Mouse (Mus musculus) left cerebral cortex, postnatal 25 days (tissue): Measurements from ENCODE around the gene Gm11214. TPM values are rescaled to one million over a fixed set of nuclear protein-coding genes. Genes with fewer than 3 reads are reported as not detected.

Experiments used
- DNase-seq, 2 experiments: peaks; one replicate each; pipeline ENCODE4 v3.0.0; 2022; ENCODE audit warnings: low spot score in 2 of 2, mixed read lengths in 1 of 2
- intact Hi-C: fragments of 180-260 bp; cut with DNase I; formaldehyde crosslinking; loops from one replicate; pipeline ENCODE4 v1.15.1; 2025
- total RNA-seq, 2 experiments: library from RNA; stranded (reverse); gene quantifications; 2 replicates each; pipeline ENCODE4 v1.2.3; 2021

Gm11214 gene
- total RNA-seq: not detected

DNA sequence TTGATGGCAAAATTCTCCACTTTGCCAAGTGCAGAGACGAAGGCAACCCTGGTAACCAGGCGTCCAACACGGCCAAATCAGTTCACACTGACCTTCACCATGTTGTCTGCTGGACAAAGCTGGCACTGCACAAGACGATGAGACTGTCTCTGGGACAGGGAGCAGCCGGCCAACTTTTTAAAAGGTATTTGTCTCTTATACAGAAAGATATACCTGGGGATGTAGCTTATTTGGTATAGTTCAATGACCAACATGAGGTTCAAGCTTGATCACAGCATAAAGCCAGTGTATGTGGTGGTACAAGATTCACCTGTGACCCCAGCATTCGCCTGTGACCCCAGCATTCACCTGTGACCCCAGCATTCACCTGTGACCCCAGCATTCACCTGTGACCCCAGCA, at the start of gene Gm11214:
Gene Gm11214, minus strand, starts transcription at position 101 of the 400 bp plus-strand sequence.
- no peak for DNase-seq
- intact Hi-C loops: no loop called here

DNA sequence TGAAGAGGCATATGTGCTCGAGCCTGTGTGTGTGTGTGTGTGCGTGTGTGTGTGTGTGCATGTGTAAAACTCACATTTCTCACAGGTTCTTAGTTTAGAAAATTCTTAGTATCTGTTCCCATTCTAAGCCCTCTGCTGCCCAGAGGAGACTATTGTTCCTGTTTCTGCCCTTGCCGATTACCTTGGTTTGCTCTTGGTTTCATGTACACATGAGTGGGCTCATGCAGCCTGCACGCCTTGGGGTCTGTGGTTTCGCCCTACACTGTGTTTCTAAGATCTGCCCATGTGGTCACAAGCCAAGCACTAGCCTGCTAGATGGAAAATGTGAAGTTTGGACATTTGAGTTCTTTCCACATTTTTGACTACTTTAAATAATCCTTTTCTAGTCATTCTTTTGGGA, 48.7 kb upstream of the Gm11214 start:
- no peak for DNase-seq
- intact Hi-C loops: no loop called here

DNA sequence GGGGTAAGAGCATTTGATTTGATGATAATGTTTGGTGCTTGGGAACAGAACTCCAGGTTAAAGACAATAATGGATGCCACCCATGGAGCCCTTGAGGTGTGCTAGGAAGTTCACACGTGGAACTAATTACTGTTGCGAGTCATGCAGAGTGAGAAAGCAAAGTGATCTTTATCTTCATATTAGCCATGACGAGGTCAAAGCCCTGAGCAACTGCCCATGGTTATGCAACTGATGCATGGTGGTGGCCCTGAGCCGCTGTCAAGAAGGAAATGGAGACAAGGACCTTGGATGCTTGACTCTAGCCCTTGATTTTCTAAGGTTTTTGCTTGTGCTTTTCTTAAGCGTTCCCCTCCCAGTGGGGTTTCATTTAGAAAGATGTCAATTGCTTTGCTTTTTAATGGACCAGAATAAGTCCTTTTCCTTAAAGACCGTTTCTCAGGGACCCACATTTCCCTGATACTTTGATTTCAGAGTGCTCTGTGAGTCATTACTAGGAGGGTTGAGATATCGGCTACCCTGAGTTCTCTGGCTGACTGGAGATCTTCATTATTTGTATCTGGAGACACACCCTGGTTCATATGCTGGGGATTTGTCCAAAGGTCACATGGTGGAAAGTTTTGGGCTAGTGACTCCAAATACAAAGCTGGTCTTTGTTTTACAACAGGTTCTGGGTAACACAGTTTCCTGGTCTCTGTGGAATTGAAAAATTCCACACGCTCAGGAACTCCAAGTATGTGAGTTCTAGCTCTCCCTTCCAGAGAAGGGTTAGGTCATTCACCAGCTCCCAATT, 47.4 kb upstream of the Gm11214 start:
- DNase-seq: no peak
- intact Hi-C loops: no loop called here

GRCm38 (mm10) chr4:63706279-63706971, 43.2 kb upstream of the Gm11214 start:
- intact Hi-C loops: no loop called here
- DNase-seq: no peak

DNA sequence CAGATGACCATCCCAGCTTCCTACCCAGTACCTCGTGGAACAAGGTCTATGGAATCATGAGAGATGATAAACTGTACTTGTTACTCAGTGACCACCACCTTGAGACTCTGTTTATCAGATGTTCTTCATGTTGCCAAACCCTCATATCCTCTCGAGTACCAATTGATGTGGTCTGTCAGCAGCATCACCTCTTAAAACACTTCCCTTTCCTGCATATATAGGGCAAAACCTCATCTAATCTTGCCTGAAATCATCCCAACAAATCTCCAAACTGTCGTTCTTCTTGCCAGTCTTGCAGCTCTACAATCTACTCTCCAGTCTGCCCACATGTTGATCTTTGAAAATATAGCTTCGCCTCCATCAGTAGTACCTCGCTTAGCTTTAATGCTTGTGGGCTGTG, 41.1 kb upstream of the Gm11214 start:
- intact Hi-C loops: no loop called here
- DNase-seq: no peak

GRCm38 (mm10) chr4:63703686-63704085, 40.5 kb upstream of the Gm11214 start:
- intact Hi-C loops: no loop called here
- DNase-seq: no peak

DNA sequence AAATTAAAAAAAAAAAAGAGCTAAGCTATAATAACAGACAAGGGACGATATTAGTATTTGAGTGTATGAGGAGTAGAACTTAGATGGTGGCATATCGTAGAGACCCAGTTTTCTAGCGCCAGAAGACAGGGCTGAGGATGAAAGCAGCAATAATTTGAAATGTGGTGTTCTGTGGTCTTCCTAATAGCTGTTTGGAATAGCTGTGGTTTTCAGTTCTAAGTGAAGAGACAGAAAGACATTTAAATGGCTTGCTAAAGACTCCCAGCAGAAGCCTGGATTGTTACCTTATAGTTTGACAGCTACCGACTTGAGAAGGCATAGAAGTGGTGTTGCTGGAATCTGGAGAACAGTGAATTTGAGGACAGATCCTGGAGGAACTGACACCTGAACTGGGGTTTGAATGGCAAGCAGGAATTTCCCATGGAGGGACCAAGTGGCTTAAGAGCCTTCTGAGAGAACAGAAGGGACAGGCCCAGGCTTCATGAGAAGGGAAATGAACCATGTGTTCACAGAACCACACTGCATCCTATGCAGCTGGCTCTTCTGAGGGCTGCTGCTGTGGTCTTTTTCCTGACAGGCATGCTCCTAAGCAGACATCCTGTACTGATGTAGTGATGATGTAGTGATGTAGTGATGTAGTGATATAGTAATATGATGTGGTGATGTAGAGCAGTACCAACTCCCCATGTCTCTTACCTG, 39.0 kb upstream of the Gm11214 start:
- no peak for DNase-seq

DNA sequence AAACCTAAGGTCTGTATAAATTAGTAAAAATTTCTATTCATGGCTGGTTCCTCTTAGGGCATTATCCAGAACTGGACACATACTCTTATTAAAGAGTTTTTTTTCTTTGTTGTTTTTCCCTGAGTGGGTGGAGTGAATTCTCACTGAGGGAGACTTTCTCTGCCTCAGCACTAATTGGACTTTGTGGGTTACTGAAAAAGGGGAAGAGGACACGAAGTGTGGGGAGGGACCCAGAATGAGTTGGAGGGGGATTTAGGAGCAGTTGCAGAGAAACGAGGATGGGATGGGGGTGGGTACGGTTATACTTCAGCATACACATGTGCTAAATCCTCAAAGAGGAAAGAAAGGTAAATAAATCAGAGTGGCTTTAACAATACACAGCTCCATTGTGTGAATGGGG, 36.6 kb upstream of the Gm11214 start:
- intact Hi-C loops: no loop called here
- no peak for DNase-seq

More for the DNA sequence above, 39.0 kb upstream of the Gm11214 start:
- intact Hi-C loops: no loop called here

- no peak for DNase-seq
- intact Hi-C loops: no loop called here
Measured at GRCm38 (mm10) chr4:63696921-63697320, 33.7 kb upstream of the Gm11214 start.

GRCm38 (mm10) chr4:63692351-63692750, 29.2 kb upstream of the Gm11214 start:
- no peak for DNase-seq
- intact Hi-C loops: no loop called here

DNA sequence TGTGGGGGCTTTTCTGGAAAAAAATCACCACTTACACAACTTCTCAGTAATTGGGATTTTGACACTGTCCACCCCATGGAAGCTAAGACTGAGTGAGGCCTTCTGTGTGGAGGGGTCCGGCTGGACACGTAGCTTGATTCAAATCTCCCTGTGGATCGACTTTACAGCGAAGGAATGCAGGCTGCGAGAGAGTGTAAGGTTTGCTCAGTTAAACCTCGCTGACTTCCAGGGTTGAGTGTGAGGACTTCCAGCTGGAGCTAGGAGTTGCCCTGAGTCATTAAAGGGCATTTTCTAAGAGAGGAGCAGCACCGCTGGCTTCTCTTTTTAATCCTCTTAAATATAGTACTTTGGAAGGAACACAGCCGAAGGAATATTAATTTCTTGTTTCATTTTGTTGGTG, 24.2 kb upstream of the Gm11214 start:
- DNase-seq: no peak
- intact Hi-C loops: loop anchor here (2.0 to 10.0 kb wide), 3 partner anchors 153 to 807 kb away; no protein-coding TSS in a partner anchor

- DNase-seq: peak in 1 of 2 experiments; percentile 45
- intact Hi-C loops: loop anchor here (2.0 to 10.0 kb wide), 3 partner anchors 155 to 809 kb away; no protein-coding TSS in a partner anchor
Measured at GRCm38 (mm10) chr4:63686157-63686556, 23.0 kb upstream of the Gm11214 start.

GRCm38 (mm10) chr4:63685253-63685525, 22.0 kb upstream of the Gm11214 start:
- DNase-seq: no peak
- intact Hi-C loops: loop anchor here (1.0 to 10.0 kb wide), 3 partner anchors 263 to 810 kb away; no protein-coding TSS in a partner anchor

GRCm38 (mm10) chr4:63684412-63685252, 21.5 kb upstream of the Gm11214 start:
- intact Hi-C loops: loop anchor here (1.0 to 10.0 kb wide), 4 partner anchors 127 to 810 kb away; partner anchors contain the start of gene Tmem268
- no peak for DNase-seq

- DNase-seq: no peak
Measured at GRCm38 (mm10) chr4:63683716-63684115, 20.5 kb upstream of the Gm11214 start.

GRCm38 (mm10) chr4:63683056-63683455, 19.9 kb upstream of the Gm11214 start:
- DNase-seq: peak in 1 of 2 experiments; percentile 16
- intact Hi-C loops: loop anchor here (5.0 to 10.0 kb wide), 2 partner anchors 126 to 812 kb away; partner anchors contain the start of gene Tmem268

More at GRCm38 (mm10) chr4:63683716-63684115, 20.5 kb upstream of the Gm11214 start:
- intact Hi-C loops: loop anchor here (5.0 to 10.0 kb wide), 2 partner anchors 126 to 811 kb away; partner anchors contain the start of gene Tmem268

DNA sequence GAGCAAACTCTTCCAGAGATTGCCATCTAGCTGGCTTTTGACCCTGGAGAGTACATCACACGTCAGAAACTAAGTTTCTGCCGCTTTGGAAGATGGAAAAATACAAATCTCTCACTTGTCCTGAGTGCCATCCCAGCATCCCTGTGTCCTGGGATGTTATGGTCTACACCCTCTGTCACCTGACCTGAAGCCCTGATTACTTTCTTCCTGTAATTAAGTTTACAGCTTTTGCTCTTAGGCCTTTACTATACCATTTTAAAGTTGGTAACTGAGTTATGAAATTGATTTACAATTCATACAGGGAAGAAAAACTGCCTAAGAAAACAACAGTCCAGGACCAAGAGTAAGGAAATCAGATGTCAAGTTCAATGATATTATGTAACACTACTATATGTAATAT, 19.3 kb upstream of the Gm11214 start:
- DNase-seq: no peak
- intact Hi-C loops: loop anchor here (5.0 to 10.0 kb wide), 2 partner anchors 125 to 812 kb away; partner anchors contain the start of gene Tmem268

- intact Hi-C loops: loop anchor here (5.0 to 10.0 kb wide), 2 partner anchors 124 to 813 kb away; partner anchors contain the start of gene Tmem268
- DNase-seq: peak in 1 of 2 experiments; percentile 60
Measured at GRCm38 (mm10) chr4:63681557-63681956, 18.4 kb upstream of the Gm11214 start.

- DNase-seq: no peak
- intact Hi-C loops: no loop called here
Measured at GRCm38 (mm10) chr4:63675128-63675527, 11.9 kb upstream of the Gm11214 start.
